Mouse (Mus musculus) lung, postnatal 0 days (tissue): Measurements from ENCODE around the gene Bcar3.

Experiments
- CTCF ChIP-seq: IDR thresholded peaks from 2 replicates; pipeline ENCODE4 v1.5.1; 2016; ENCODE audit warnings: antibody characterized with exemption, mild to moderate bottlenecking
- EP300 ChIP-seq: IDR thresholded peaks from 2 replicates; pipeline ENCODE4 v1.6.1; 2016; ENCODE audit warnings: antibody characterized with exemption, mild to moderate bottlenecking, control low read depth

DNA sequence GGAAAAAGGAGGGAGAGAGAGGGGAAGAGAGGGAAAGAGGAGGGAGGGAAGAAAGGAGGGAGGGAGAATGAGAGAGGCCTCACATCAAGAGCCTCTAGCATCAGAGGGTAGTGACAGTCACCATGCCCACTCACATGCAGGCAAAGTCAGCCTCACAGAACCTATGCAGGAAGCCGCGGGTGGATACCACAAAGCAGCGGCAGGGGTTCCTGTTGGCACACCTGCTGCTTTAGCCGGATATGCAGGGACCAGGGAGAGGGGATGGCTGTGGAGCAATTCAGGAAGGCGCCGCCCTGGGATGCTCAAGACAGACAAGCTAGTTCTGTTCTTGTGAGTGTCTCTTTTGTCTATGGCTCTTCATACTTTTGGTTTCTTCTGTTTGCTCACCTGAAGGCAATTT lies 15.0 kb downstream of the Bcar3 start:
- TF ChIP-seq CTCF (no peak), EP300 (no peak)
